Mouse (Mus musculus): Measurements from ENCODE around the gene Rusc2.

Gene Rusc2

DNA sequence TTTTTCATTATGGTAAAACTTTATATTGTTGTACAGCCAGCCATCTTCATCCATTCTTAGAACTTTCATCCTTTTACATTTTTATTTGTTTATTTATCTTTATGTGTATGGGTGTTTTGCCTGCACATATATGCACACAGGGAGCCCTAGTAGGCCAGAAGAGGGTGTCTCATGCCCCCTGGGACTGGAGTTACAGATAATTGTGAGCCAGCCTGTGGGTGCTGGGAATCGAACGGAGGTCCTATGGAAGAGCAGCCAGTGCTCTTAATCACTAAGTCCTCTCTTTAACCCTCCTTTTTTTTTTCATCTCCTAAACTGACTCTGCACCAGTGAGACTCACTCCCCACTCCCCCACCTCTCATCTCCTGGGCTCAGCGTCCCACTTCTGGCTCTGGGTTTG is 2.8 kb downstream of the Rusc2 start:
- no peak for DNase-seq (ENCODE audit: low spot score)

DNA sequence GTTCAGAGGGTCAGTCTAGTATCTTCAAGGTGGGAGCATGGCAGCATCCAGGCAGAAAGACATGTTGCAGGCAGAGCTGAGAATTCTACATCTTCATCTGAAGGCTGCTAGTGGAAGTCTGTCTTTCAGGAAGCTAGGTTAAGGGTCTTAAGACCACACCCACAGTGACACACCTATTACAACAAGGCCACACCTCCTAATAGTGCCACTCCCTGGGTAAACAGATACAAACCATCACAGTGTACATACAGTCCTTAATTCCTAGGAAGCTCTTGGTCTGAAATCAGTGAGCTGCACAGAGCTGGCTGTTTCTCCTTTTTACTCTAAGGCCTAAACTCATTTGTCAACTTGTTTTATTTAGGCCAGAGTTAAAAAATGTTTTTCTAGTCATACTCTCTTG is 5.2 kb downstream of the Rusc2 start:
- no peak for DNase-seq (ENCODE audit: low spot score)

DNA sequence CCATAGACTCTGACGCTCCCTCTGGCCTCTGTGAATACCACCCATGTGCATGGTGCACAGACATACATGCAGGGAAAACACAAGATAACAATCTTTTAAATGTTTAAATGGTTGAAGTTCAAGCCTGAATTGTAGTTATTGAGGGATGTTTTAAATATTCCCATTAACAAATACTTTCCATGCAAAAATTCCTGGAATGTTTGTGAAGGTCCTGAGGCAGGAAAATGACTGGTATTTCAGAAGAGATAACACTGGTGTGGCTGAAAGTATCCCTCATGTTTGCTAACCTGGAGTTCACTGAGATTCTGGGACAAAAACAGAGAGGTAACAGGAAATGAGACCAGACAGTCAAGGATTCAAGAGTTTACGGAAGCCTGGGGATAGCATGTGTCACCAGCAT is 7.6 kb downstream of the Rusc2 start:
- no peak for DNase-seq (ENCODE audit: low spot score)

DNA sequence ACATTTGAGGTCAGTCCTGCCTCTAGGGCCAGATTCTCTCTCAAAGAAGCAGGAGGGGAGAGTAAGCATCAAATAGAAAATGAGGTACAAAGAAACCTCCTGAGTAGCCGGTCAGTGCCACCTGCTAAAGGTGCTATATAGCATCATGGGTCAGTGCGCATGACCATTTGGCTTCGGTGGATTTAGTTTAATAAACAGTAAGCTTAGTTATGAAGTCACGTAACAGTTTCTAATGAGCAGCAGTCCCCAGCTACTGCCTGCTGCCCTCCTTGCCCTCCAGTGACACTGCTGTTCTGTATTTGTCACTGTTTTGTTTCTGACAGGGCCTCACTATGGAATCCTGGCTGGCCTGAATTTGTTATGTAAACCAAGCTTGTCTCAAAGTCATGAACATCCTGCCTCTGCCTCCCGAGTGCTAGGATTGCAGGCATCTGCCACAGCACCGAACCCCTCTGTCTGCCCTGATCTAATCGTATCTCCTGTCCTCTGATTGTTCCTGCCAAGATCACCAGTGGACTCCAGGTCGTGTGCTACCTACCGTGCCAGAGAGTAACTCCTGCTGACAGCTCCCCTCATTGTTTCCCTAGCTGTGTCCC is 8.2 kb downstream of the Rusc2 start:
- no peak for DNase-seq (ENCODE audit: low spot score)

DNA sequence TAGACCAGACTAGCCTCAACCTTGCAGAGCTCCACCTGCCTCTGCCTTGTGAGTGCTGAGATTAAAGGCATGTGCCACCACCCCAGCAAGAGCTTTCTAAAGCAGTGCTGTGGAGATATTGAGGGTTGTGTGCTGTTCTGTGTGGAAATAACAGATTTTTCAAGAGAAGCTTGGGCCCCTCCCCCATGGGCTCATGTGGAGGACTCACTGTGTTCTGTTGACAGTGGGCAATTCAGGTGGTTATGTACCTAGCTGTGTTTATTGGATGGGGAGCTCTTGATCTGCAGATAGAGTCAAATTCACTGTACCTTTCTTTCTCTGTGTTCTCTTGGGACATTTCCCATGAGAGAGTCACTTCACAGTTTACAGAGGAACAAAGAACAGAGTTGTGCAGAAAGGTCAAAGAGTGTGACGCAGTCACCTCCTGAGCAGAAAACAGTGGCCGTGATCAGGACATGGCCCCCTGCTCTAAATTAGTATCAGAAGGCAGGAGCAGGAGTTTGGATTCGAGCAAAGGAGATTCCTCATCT is 9.8 kb downstream of the Rusc2 start:
- DNase-seq (ENCODE audit: low spot score): no peak

DNA sequence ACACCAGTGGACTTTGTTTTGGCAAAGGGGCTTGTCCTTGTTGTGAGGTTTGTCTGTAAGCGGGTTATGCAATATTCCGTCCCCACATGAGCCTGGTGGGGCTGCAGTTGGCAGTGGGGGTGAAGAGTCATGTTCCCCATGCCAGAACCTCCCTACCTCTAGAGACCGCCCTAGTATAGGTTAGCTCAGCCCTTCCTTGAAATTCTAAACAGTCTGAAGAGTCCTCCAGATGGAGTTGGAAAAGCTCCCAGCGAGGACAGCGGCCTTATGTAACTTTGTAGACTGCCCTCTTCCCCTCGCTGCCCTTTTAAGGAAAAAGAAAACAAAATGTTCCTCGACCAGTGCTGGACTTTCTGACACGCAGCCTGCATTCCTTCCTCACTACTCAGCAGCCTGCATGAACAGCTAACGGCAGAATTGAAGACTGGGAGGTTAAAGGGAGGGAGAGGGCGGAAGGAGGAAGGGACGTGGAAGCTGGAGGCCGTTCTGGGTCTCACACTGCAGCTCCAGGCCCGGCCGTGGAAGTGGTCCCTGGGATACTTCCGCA is 12.6 kb downstream of the Rusc2 start:
- DNase-seq (ENCODE audit: low spot score): peak; percentile 70

DNA sequence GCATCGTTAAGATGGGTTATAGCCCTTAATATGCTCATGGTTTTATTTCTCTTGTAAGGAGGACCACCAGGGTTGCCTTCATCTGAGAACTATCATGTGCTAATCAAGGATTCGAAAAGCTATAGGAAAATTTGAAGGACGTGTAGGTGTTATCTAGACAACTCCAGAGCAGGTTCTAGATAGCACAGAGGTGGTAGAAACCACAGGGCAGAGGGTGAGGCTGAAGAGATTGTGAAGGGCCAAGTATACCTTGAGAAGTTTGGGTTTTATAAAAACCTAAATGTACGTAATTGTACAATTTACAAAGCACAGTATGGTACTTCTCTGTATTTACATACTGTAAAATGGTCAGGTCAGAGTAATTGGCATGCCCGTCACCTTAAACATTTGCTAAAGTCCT is 13.4 kb downstream of the Rusc2 start:
- no peak for DNase-seq (ENCODE audit: low spot score)

DNA sequence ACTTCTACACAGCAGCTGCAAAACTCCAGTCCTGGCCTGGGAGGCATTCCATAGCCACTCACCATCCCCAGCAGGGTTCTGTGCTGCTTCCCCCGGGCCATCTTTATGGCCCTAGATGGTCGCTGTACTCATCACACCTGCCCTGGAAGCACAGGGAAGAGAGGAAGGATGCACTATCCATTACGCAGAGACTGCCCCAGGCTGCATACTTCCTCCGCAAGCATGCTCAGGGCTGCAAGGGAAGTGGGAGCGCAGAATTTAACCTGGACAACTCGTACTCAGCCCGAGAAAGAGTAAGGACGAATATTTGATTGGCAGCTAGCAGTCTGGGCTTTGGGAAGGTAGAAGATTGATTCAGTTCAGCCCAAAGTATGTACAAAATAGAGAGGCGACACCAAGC is 14.1 kb downstream of the Rusc2 start:
- no peak for DNase-seq (ENCODE audit: low spot score)

DNA sequence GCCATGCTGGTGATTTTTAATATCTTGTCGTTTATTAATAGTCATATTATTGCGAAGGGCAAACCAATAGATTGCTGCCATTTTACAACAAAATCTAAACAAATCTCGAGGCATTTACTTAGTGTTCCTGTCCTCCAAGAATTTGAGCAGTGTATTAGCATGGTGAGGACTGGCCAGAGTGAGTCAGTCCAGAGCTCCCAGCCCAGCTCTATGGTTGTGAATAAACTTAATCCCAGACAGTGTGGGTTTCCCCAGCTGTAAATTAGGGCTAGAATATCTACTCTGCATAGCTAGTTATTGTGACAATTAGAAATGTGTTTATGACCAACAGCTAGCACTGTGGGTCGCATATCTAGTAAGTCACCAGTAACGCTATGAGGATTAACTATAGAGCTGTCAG is 14.6 kb downstream of the Rusc2 start:
- no peak for DNase-seq (ENCODE audit: low spot score)

DNA sequence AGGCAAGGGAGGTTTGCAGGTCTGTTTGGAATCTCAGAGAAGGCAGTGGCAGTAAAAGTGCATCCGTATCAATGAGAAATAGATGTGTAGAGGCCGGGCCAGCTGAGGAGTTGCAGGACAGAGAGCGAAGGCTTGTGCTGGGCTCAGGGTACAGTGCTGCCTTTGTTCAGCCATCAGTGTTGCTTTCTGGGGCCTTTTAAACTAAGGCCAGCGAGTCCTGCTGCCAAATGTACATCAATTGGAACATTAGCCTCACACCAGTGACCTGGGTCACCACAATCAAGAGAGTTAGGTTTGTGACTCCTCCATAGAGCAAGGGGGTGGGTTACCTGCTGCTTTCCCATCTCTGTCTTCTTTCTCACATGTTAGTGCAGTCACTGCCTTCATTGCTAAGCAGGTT is 16.2 kb downstream of the Rusc2 start:
- DNase-seq (ENCODE audit: low spot score): no peak

DNA sequence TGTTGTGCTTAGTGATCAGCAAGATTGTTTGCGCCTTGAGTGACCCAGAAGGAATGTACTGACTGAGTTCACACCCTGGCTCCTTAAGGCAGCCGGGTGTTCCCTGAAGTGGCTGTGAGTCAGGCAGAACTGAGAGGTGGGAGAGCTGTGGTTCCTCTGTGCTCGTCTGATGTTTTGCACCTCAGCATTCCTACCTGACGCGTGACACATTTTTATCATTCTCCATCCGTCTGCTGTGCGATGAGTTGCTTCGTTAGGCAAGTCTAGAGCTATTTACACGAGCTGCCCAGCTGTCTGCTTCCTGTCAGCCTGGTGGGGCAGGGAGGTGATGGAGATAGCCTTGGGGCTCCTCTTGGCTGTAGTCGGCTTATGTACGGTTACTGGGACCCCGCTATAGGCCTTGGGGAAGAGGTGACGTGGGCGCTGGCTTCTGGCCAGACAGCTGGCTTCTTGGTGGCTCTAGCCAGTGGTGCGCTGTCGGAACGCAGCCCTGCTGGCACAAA is 17.1 kb downstream of the Rusc2 start:
- DNase-seq (ENCODE audit: low spot score): no peak

DNA sequence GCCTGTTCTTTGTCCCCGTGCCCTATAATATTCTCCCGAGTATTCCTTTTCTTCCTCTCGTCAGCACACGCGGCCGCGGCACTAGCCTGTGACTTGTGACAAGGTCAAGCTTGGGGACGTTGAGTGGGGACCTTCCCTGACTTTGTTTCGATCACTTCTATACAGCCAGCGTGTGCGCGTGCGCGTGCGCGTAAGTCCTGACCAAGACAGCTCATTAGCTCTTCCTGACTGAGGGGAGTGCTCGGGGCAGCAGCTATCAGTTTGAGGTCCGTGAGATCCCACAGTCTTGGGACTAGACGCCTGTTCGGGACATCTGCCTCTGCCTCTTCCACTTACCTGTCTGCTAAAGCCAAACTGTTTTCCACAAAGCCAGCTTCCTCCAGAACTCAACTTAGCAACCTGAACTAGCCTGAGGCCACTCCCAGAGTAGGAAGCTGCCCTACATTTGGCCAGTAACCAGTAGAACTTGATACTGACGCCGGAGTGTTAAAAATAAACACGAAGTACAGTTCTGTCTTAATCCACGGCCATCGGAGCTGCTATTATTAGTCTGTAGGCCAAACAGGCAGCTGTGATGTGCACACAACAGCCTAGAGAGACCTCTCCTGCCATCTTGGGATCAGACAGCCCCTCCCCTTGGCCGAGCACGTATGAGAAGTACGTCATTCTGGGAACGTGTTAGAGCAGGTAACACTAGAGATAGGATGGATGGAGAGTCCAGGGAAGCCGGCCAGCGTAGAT is 17.8 kb downstream of the Rusc2 start:
- no peak for DNase-seq (ENCODE audit: low spot score)

DNA sequence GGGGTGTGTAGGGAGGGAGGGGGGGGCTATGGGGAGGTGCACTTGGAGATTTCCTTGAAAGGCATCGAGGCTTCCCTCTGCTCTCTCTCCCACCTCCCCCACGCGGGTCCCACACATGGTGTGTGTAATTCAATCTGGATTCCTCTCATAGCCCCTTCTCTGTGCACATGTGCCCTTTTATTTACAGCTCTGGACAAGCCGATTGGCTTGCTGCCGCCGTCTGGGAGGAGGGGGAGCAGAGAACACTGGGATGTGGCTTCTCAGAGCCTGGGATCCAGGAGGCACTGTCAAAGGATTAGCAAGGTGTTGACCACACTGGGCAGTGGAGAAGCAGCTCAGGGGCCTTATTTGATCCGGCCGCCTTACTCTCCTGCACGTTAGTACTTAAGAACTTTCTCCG is 19.2 kb downstream of the Rusc2 start:
- DNase-seq (ENCODE audit: low spot score): peak; percentile 65

DNA sequence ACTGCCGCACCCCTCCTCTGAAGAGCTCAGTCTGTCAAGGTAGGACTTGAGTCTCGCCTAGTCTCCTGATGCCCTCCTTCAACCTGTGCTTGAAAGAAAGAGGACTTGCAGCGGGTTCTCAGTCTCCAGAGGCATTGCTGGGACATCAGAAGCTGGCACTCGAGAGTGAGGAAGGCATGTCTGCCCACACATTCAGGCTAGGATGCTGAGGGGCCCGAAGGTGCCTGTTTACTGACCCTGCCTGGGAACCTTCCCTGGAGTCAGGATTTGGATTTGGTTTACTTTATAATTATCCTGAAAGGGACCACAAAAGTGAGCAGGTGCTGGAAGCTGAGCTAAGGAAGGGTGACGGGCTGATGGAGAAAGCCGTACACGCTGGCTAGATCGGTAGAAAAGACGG is 19.7 kb downstream of the Rusc2 start:
- DNase-seq (ENCODE audit: low spot score): no peak

DNA sequence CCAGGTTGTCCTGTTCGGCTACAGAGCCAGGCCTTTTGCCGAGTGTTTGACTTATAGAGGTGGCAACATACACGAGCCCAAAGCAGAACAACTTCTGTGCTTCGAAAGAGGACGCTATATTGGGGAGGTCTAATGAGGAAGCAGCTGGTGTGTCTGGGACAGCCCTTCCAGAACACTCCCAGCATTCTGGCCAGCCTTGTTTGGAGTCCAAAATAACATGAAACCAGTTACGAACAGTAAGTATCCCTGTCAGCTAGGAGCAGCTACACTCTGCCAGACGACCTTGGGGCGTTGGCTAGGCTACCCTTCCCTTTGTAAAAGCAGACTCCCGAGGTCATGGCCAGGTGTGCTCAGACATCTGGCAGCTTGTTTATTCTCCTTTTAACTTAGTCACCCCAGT is 20.4 kb downstream of the Rusc2 start:
- no peak for DNase-seq (ENCODE audit: low spot score)

DNA sequence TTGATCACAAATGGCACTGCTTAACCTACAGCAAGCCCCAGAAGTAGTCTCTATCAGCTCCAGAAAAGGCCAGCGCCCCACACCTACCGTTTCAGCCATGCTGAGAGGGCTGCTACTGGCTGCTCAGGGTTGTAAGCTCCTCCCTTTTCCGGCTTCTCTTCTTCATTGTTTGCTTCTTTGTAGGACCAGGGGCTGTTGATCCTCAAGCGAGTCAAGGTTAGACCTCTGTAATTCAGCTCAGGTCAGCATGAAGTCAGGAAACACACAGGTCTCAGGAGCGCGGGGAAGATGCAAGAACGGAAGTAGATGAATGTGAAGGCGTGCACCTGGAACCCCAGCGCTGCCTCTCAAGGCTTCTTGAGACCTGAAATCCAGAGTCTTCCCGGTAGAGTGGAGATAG is 22.9 kb downstream of the Rusc2 start:
- DNase-seq (ENCODE audit: low spot score): no peak

DNA sequence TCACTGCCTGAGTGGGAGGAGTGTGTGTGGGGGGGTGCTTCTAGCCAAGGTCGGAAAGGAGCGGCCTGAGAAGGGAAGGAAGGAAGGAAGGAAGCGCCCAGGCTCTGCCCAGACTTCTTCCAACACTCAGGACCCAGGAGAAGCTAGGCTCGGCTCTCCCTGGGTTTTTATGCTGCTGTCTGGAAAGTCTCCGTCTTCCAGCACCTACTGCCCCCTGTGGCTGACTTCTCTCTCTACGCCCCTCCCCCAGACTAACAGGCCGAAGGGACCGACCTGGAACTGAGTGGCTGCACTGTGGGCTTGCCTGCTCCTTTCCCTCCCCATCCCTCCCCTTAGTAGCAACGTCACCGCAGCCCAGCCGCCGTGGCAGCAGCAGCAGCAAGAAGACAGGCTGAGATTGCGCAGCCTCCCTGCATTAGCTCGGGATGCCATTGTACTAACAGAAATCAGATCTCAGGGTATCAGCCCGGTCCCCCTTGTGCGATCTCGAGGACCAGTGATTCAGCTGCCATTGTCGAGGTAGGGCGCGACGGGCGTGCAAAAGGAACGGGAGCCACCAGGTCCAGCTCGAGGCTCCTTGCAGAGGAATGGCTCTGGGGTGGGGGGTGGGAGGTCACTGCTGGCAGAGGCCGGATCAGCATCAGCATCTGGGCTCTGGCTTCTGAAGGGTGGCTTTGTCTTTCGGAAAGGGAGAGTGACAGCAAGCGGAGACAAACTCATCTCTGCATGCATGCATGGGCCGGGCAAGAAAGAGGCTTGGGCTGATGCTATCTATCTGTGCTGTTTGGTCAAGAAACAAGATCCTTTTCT is 24.6 kb downstream of the Rusc2 start:
- peak; percentile 93 for DNase-seq (ENCODE audit: low spot score)

DNA sequence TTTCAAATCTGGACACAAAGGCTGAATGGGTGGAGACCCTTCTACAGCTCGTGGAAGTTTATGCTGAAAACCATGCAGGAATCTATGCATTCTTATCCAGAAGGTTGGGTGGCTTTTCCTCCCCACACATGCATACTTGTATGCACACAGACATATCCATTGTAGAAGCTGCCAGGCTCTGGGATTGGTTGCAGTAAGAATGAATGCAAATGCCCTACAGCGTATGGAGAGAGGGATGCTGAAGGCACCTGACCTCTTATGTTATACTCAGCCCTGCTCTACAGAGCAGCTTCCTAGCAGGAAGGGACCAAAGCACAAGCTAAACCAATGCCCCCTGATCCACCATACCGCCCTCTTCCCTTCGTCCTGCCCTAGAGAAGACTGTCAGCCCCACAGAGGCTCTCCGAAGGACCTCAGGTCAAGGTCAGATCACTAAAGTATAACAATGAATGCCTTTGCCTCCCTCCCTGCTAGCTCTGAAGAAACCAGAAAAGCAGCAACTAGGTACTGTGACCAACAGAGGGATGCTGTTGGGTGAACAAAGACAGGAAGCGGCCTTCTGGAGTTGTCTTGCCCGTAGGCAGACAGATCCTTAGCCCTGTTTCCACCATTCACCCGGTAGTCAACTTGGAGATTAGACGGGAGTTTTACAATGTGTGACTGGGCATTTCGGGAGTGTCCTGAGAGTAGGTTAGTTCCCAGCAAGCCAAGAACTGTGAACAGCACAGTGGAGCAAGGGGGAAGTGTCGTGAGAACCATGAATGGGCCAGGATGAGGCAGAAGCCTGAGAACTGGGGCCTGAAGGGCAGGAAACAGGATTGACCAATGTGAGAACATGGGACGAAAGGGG is 25.5 kb downstream of the Rusc2 start:
- no peak for DNase-seq (ENCODE audit: low spot score)

DNA sequence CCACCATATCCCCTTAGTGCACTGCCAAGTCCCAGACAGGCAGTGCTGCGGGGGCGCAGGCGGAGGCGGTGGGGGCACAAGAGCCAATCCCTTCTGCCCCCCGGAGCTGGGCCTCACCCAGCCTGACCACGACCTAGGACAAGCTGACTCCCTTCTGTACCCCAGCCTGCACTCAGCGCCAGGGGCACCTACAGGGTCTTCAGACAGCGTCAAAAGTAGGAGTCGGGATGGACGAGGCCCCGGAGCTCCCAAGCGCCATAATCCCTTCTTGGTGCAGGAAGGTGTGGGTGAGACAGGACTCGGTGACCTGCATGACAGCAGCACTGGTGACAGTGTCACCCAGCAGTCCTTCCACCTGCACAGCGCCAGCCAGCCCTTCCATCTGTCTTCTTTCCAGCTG is 33.0 kb downstream of the Rusc2 start:
- no peak for DNase-seq (ENCODE audit: low spot score)

DNA sequence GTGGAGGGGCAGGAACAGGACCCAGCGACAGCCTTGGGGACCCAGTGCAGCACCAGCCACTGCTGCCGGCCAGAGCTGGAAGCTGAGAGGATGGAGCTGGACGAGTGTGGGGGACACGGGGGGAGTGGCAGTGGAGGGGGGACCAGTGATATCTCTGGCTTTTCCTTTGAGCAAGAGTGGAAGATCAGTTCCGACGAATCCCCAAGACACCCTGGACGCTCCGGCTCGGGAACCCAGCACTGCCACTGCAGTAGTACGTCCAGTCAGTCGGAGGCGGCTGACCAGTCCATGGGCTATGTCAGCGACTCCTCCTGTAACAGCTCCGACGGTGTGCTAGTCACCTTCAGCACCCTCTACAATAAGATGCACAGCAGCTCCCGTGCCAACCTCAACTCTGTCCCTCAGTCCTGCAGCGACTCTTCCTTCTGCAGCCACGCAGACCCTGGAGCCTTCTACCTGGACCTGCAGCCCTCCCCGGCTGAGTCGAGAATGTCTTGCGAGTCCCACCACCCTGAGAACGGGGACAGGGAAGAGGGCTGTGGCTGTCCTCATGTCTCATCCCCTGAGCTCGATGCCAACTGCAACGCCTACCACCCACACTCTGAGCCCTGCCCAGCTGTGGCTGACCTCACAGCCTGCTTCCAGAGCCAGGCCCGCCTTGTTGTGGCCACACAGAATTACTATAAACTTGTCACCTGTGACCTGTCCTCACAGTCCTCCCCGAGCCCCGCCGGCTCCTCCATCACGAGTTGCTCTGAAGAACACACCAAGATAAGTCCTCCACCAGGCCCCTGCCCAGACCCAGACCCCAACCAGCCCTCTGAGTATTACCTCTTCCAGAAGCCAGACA is 33.7 kb downstream of the Rusc2 start:
- DNase-seq (ENCODE audit: low spot score): no peak

DNA sequence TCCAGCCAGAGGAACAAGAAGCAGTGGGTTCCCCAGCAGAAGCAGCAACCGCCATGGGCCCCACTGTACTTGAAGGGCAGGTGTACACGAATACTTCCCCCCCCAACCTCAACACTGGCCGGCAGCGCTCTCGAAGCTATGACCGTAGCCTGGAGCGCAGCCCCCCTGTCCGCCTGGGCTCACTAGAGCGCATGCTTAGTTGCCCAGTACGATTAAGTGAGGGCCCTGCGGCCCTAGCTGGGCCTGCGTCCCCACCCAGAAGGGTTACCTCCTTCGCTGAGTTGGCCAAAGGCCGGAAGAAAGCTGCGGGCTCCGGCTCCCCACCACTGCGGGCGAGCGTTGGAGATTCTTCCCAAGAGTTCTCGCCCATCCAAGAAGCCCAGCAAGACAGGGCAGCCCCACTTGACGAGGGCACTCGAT is 34.3 kb downstream of the Rusc2 start:
- no peak for DNase-seq (ENCODE audit: low spot score)

Data from embryo, embryonic 10 days (tissue).